Mouse (Mus musculus): ENCODE results near the gene Glyat. TPM values are rescaled to one million over a fixed set of nuclear protein-coding genes. Genes with fewer than 3 reads are reported as not detected.

The Glyat gene
- polyA plus RNA-seq, 1 experiment from 2014 or later = 0.05 TPM

Other genes starting within 250 kb of the Glyat start
- not detected in 2 replicates for gene Olfr1440, start 246.0 kb upstream of the Glyat start, polyA plus RNA-seq (2015; fragmentation: Nextera tagmentation; extraction: Ambion mirVana)
- gene Olfr1441, start 215.9 kb upstream of the Glyat start, polyA plus RNA-seq (2015; fragmentation: Nextera tagmentation; extraction: Ambion mirVana) = not detected in 2 replicates
- not detected in 2 replicates for gene Pfpl, start 205.4 kb upstream of the Glyat start, polyA plus RNA-seq (2015; fragmentation: Nextera tagmentation; extraction: Ambion mirVana)
- gene Mpeg1, start 172.5 kb upstream of the Glyat start, polyA plus RNA-seq (2015; fragmentation: Nextera tagmentation; extraction: Ambion mirVana) = 1.3 and 1.8 TPM in 2 replicates
- gene Dtx4, start 131.9 kb upstream of the Glyat start, polyA plus RNA-seq (2015; fragmentation: Nextera tagmentation; extraction: Ambion mirVana) = 14.7 and 15.7 TPM in 2 replicates
- 21.1 and 23.5 TPM in 2 replicates for gene Fam111a, start 87.6 kb upstream of the Glyat start, polyA plus RNA-seq (2015; fragmentation: Nextera tagmentation; extraction: Ambion mirVana)
- gene Gm4952, start 33.3 kb upstream of the Glyat start, polyA plus RNA-seq (2015; fragmentation: Nextera tagmentation; extraction: Ambion mirVana) = 0.70 and 1.0 TPM in 2 replicates
- not detected in 2 replicates for gene Olfr1442, start 37.1 kb downstream of the Glyat start, polyA plus RNA-seq (2015; fragmentation: Nextera tagmentation; extraction: Ambion mirVana)
- gene Olfr1443, start 44.8 kb downstream of the Glyat start, polyA plus RNA-seq (2015; fragmentation: Nextera tagmentation; extraction: Ambion mirVana) = not detected in 2 replicates
- gene Keg1, start 62.5 kb downstream of the Glyat start, polyA plus RNA-seq (2015; fragmentation: Nextera tagmentation; extraction: Ambion mirVana) = 0.45 and 0.76 TPM in 2 replicates
- 0.99 and 1.4 TPM in 2 replicates for gene Cntf, start 132.3 kb downstream of the Glyat start, polyA plus RNA-seq (2015; fragmentation: Nextera tagmentation; extraction: Ambion mirVana)
- 9.9 and 11.3 TPM in 2 replicates for gene Zfp91, start 162.8 kb downstream of the Glyat start, polyA plus RNA-seq (2015; fragmentation: Nextera tagmentation; extraction: Ambion mirVana)
- 1.4 and 2.8 TPM in 2 replicates for gene Lpxn, start 162.9 kb downstream of the Glyat start, polyA plus RNA-seq (2015; fragmentation: Nextera tagmentation; extraction: Ambion mirVana)
- gene Gm5244, start 213.4 kb downstream of the Glyat start, polyA plus RNA-seq (2015; fragmentation: Nextera tagmentation; extraction: Ambion mirVana) = not detected in 2 replicates
- not detected in 2 replicates for gene Olfr1444, start 224.0 kb downstream of the Glyat start, polyA plus RNA-seq (2015; fragmentation: Nextera tagmentation; extraction: Ambion mirVana)